Mouse (Mus musculus): Measurements from ENCODE around the gene Vcam1. TPM values are rescaled to one million over a fixed set of nuclear protein-coding genes. Genes with fewer than 3 reads are reported as not detected.

Gene Vcam1
- total RNA-seq, 2 experiments from 2014 or later: 2.2 to 2.8 TPM

DNA sequence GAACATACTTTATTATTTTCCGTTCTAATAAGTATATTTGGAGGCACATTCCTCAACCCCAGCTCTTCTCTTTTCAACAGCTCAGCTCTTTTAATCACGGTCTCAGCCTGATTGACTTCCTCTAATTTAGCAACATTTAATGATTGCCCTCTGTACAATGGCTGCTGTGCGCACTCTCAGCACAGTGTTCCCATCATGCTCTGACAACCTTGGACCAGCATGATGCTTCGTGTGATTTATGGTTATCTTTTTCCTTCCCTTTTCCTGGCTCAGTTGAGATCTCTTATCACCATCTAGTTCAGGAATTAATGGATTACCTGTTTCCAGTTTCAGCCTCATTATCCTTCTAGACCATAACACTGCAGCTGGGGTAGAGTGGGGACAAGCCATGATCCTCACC is 34.2 kb downstream of the Vcam1 start:
- no peak for TF ChIP-seq CTCF (IDR thresholded peaks at IDR 0.05)
- DNase-seq: no peak
- intact Hi-C loops (cut with DNase I): no loop called here
- H3K27ac ChIP-seq: peak overlapping the region; percentile 32; the same call in 1 of the 2 replicates
- H3K4me3 ChIP-seq: no peak overlapping the region

DNA sequence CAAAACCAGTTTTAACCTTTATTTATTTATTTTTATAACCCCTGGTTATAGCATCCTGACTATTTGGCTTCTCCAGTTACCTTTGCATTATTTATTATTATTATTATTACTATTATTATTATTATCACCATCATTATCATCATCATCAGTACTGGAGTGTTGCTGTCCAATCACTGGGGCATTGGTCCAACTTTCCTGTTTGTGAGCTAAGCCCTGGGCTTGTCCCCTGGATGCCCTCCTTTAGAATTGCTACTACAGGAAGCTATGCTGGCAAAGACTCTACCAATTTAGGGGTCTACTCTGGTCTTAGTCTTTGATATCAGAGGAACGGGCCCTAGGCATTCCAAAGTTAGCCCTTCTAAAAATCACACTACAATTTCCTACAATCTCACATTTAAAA is 34.6 kb downstream of the Vcam1 start:
- H3K4me3 ChIP-seq: no peak overlapping the region
- intact Hi-C loops (cut with DNase I): no loop called here
- no peak for DNase-seq
- no peak for TF ChIP-seq CTCF (IDR thresholded peaks at IDR 0.05)
- H3K27ac ChIP-seq: no peak overlapping the region

DNA sequence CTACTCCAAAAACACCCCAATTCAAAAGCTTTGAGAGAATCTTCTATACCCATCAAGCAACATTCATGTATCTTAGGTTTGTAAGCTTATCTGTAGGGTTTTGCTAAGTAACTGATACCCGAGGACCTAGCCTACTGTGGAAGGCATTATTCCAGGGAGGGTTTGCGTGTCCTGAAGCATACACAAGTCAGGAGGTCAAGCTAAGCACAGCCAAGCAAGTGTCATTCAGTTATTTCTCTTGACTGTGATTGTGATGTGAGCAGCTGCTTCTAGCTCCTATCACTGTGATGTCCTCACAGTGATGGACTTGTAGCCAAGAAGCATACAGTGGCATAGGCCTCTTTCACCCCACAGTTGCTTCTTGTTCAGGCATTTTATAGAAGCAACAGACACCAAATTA is 35.2 kb downstream of the Vcam1 start:
- no peak for DNase-seq
- no peak overlapping the region for H3K27ac ChIP-seq
- intact Hi-C loops (cut with DNase I): no loop called here

GRCm38 (mm10) chr3:116092547-116092946 is 36.9 kb downstream of the Vcam1 start:
- TF ChIP-seq CTCF (IDR thresholded peaks at IDR 0.05): no peak
- Histone ChIP-seq H3K27ac (no peak overlapping the region), H3K4me3 (no peak overlapping the region)
- intact Hi-C loops (cut with DNase I): no loop called here
- no peak for DNase-seq

More for the DNA sequence above, 35.2 kb downstream of the Vcam1 start:
- no peak for TF ChIP-seq CTCF (IDR thresholded peaks at IDR 0.05)
- no peak overlapping the region for H3K4me3 ChIP-seq

GRCm38 (mm10) chr3:116091706-116092105 is 37.8 kb downstream of the Vcam1 start:
- intact Hi-C loops (cut with DNase I): no loop called here
- Histone ChIP-seq H3K27ac (no peak overlapping the region), H3K4me3 (no peak overlapping the region)
- no peak for TF ChIP-seq CTCF (IDR thresholded peaks at IDR 0.05)
- DNase-seq: no peak

DNA sequence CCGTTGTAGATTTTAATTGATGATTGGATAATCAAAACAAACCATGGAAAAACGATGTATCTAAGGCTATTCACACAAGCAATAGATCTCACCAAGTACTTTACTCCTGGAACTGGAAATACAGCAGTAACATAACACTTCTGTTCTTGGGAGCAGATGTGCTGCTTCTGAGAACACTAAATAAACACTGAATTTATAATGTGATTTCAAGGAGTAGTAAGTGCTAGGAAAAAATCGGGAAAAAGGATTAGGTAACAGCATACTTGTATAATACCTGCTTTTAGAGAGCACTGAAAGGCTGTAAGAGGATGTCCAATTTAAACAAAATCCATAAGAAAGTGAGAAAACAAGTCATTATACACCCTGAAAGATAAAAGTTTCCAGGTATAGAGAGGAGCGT is 43.5 kb downstream of the Vcam1 start:
- intact Hi-C loops (cut with DNase I): no loop called here
- no peak for DNase-seq
- TF ChIP-seq CTCF (IDR thresholded peaks at IDR 0.05): no peak

GRCm38 (mm10) chr3:116080939-116081676 is 48.4 kb downstream of the Vcam1 start:
- Histone ChIP-seq H3K4me3 (no peak overlapping the region), H3K27ac (no peak overlapping the region)
- peak; percentile 35 for TF ChIP-seq CTCF (IDR thresholded peaks at IDR 0.05)
- intact Hi-C loops (cut with DNase I): no loop called here
- DNase-seq: peak; percentile 41

More for the DNA sequence above, 43.5 kb downstream of the Vcam1 start:
- no peak overlapping the region for H3K27ac ChIP-seq
- H3K4me3 ChIP-seq: no peak overlapping the region

DNA sequence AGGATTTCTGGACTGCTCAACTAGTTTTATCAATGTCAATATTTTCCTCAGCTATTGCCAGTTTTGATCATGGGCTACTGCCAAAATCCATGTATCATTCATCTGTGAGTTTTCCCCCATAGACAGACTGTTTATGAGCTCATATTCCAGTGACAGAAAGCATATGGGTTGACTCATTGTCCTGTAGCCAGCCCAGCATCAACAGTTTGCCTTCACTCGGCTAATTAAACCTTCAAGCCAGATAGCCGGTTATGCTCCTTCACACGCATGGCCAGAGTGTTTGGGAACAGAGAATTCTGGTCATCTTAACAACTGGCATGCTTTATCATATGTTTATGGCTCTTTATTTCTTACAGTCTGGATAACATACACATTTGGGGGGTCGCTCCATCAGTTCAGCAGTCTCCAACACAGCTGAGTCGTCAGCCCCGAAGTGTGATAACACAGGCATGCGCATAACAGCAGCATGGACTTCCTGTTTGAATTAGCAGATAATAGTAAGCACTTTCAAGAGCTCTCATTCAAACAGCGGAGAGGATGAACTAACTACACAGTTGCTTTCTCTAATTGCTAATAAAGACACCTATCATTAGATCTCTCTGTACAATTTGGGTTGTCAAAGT is 49.2 kb downstream of the Vcam1 start:
- no peak for DNase-seq

DNA sequence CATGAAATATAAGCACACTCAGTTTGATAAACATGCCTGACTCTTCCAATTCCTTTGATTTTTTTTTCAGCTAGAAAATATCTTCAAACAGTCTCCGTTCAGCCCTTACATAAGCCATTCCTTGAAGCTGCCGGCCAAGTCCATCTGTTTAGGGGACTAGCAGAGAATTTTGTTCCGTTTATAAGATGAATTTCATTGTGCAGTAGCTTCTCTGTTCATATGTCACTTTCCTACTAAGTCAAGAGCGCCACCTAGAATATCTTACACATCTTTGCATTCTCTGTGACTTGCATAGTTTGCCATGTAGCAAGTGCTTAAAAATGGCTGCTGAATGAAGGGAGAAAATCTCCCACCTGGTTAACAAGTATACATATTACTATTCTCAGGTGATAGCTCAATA is 51.0 kb downstream of the Vcam1 start:
- TF ChIP-seq CTCF (IDR thresholded peaks at IDR 0.05): no peak
- Histone ChIP-seq H3K4me3 (no peak overlapping the region), H3K27ac (no peak overlapping the region)
- no peak for DNase-seq
- intact Hi-C loops (cut with DNase I): no loop called here

More for the DNA sequence above, 49.2 kb downstream of the Vcam1 start:
- no peak for TF ChIP-seq CTCF (IDR thresholded peaks at IDR 0.05)
- Histone ChIP-seq H3K27ac (no peak overlapping the region), H3K4me3 (no peak overlapping the region)
- intact Hi-C loops (cut with DNase I): no loop called here

DNA sequence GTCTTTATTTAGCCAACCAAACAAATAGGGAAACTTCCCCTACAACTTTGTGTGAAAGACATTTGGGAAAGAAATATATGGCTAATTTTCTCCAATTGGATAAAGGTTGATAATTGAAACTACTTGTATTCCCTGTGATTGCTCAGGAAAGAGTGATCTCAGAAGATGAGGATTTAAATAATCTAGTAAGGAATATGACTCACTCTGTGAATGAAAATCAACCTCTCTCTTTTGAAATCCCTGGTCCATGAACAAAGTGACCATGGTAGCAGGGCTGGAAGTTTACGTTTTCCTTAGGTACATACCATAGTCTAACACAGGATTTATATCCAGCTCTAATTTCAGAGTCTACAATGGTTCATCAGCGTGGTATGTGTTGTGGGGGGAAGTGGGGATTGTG is 52.7 kb downstream of the Vcam1 start:
- TF ChIP-seq CTCF (IDR thresholded peaks at IDR 0.05): no peak
- intact Hi-C loops (cut with DNase I): no loop called here
- no peak for DNase-seq
- H3K4me3 ChIP-seq: no peak overlapping the region
- no peak overlapping the region for H3K27ac ChIP-seq

DNA sequence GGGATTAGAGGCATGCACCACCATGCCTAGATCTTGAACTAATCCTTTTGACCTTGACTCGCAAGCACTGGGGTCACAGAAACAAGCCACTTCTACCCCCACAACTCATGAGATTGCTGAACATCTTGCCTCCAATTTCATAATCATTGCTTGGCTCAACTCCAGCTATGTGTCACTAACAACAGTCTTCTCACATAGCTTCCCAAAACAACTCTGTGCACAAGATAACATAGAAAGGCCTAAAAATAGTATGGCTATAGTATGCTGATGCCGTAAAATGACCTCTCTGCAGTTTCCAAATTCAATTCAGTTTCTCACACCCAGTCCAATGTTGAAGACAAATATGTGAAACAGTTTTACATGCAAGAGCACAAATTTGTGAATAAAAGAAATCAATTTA is 56.9 kb downstream of the Vcam1 start:
- no peak for DNase-seq
- intact Hi-C loops (cut with DNase I): no loop called here
- Histone ChIP-seq H3K4me3 (no peak overlapping the region), H3K27ac (no peak overlapping the region)
- no peak for TF ChIP-seq CTCF (IDR thresholded peaks at IDR 0.05)

GRCm38 (mm10) chr3:116062141-116062540 is 67.3 kb downstream of the Vcam1 start:
- intact Hi-C loops (cut with DNase I): no loop called here
- no peak overlapping the region for H3K4me3 ChIP-seq
- no peak for TF ChIP-seq CTCF (IDR thresholded peaks at IDR 0.05)
- no peak overlapping the region for H3K27ac ChIP-seq
- DNase-seq: no peak

- intact Hi-C loops (cut with DNase I): no loop called here
- H3K27ac ChIP-seq: no peak overlapping the region
- no peak overlapping the region for H3K4me3 ChIP-seq
- no peak for TF ChIP-seq CTCF (IDR thresholded peaks at IDR 0.05)
- DNase-seq: no peak
These were observed 69.2 kb downstream of the Vcam1 start for GRCm38 (mm10) chr3:116060320-116060719.

Other genes with a start within 250 kb of the Vcam1 start
- 1 to 10 TPM; 6.1 to 6.4 TPM for gene Dph5, start 241.9 kb downstream of the Vcam1 start, total RNA-seq (2021)
- gene Slc30a7, start 122.3 kb downstream of the Vcam1 start, total RNA-seq (2021): 1 to 10 TPM; 4.8 to 5.5 TPM
- gene Extl2, start 122.2 kb downstream of the Vcam1 start, total RNA-seq (2021): 10 to 100 TPM in 1 of 2 experiments, 1 to 10 TPM in 1; 8.7 to 11.6 TPM
- gene Gpr88, start 123.8 kb upstream of the Vcam1 start, total RNA-seq (2021): not detected

All from gastrocnemius, adult 2 months (tissue).